Mouse (Mus musculus) neural tube, embryonic 15.5 days (tissue): ENCODE measurements around the gene Gm12169. TPM values are rescaled to one million over a fixed set of nuclear protein-coding genes. Genes with fewer than 3 reads are reported as not detected.
"Not testable (repeated sequence)": the region's sequence is repeated elsewhere in the genome, so short reads cannot be mapped to it uniquely, and the experiment has no call there.

Source experiments
- ATAC-seq: fragments of 200-750 bp; cut with Nextera tagmentation; 2 replicates; pipeline ENCODE4 v1.8.0; 2017; ENCODE audit warnings: mild to moderate bottlenecking, moderate TSS enrichment, moderate library complexity; ENCODE audit not compliant: low FRiP score
- H3K27ac ChIP-seq: fragments of 300-500 bp; sonication (generic); replicated peaks from 2 replicates; pipeline ENCODE4 v1.5.1; 2015; ENCODE audit warnings: mild to moderate bottlenecking, inconsistent platforms
- H3K27me3 ChIP-seq: fragments of 300-500 bp; sonication (generic); replicated peaks from 2 replicates; pipeline ENCODE4 v1.6.1; 2015; ENCODE audit warnings: inconsistent platforms
- H3K36me3 ChIP-seq: fragments of 300-500 bp; sonication (generic); 2 replicates; pipeline ENCODE4 v1.6.1; 2015; ENCODE audit warnings: inconsistent platforms
- H3K4me1 ChIP-seq: fragments of 300-500 bp; sonication (generic); 2 replicates; pipeline ENCODE4 v1.6.1; 2015; ENCODE audit warnings: inconsistent platforms
- H3K4me2 ChIP-seq: fragments of 300-500 bp; sonication (generic); 2 replicates; pipeline ENCODE4 v1.6.1; 2015; ENCODE audit warnings: inconsistent platforms, mild to moderate bottlenecking, moderate library complexity
- H3K4me3 ChIP-seq: fragments of 300-500 bp; sonication (generic); replicated peaks from 2 replicates; pipeline ENCODE4 v1.5.1; 2015; ENCODE audit warnings: mild to moderate bottlenecking, inconsistent platforms
- H3K9ac ChIP-seq: fragments of 300-500 bp; sonication (generic); replicated peaks from 2 replicates; pipeline ENCODE4 v1.6.1; 2015; ENCODE audit warnings: mild to moderate bottlenecking, inconsistent platforms
- H3K9me3 ChIP-seq: fragments of 300-500 bp; sonication (generic); replicated peaks from 2 replicates; pipeline ENCODE4 v1.6.1; 2016; ENCODE audit warnings: inconsistent platforms
- WGBS: fragments of 180-500 bp; shearing (Covaris S2); methylation state at CpG from one replicate; pipeline ENCODE4 v1.1.7; 2015; ENCODE audit warnings: mixed read lengths; 5-methylcytosine and 5-hydroxymethylcytosine counted together
- polyA plus RNA-seq: library from polyadenylated mRNA; unstranded; fragments of >200 nt; fragmentation: Nextera tagmentation; extraction: Ambion mirVana; gene quantifications from 2 replicates; pipeline ENCODE4 v1.2.1, GENCODE M21; 2015

Gene Gm12169
- not detected in 2 replicates for polyA plus RNA-seq

GRCm38 (mm10) chr11:46523912-46524311 lies at the start of gene Gm12169:
Gm12169 (plus strand) TSS chr11:46524212.
- Histone ChIP-seq H3K27me3 (no peaks in the 10 kb centered on the region), H3K4me3 (no peak within 1 kb of the TSS), H3K27ac (no peak within 1 kb of the TSS), H3K4me2 (no peak within 1 kb of the TSS), H3K36me3 (no peaks in the 10 kb centered on the region), H3K9me3 (no peaks in the 10 kb centered on the region), H3K4me1 (no peaks in the 10 kb centered on the region), H3K9ac (no peak within 1 kb of the TSS)
- ATAC-seq, result no peak
- 95% methylated on average over 2 of the region's 2 CpGs for WGBS

DNA sequence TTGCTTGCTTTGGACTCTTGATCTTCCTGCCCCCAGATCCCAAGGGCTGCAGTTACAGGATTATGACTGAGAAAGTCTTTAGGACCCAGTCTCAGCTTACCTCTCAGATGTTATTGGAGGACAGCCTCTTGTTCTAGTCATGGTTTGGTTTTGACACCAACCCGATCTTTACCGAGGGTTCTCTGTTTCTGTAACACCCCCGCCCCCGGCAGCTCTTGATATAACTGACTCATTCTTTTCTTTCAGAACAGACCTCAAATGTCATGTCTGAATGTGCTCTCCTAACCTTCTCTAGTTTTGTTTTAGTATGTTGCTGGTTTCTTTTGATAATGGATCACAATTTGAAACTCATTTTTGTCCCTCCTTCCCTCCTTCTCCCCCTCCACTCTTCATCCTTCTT lies 49.8 kb upstream of the Gm12169 start:
- no peak overlapping the region for H3K4me3 ChIP-seq
- no peaks in the 10 kb centered on the region for H3K9me3 ChIP-seq
- WGBS, result 97% methylated on average over 4 of the region's 4 CpGs
- no peak for ATAC-seq
- no peaks in the 10 kb centered on the region for H3K4me1 ChIP-seq
- H3K9ac ChIP-seq, result no peak overlapping the region
- H3K36me3 ChIP-seq, result no peaks in the 10 kb centered on the region
- H3K27ac ChIP-seq, result no peak overlapping the region
- no peak overlapping the region for H3K4me2 ChIP-seq
- no peaks in the 10 kb centered on the region for H3K27me3 ChIP-seq

DNA sequence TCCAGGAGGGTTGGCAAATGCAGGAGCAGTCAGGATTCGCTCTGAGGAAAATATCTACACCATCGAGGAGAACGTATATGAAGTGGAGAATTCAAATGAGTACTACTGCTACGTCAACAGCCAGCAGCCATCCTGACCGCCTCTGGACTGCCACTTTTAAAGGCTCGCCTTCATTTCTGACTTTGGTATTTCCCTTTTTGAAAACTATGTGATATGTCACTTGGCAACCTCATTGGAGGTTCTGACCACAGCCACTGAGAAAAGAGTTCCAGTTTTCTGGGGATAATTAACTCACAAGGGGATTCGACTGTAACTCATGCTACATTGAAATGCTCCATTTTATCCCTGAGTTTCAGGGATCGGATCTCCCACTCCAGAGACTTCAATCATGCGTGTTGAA lies 44.7 kb upstream of the Gm12169 start:
- Histone ChIP-seq H3K4me2 (no peak overlapping the region), H3K9ac (no peak overlapping the region), H3K27me3 (no peaks in the 10 kb centered on the region), H3K36me3 (no peaks in the 10 kb centered on the region), H3K9me3 (no peaks in the 10 kb centered on the region), H3K27ac (no peak overlapping the region), H3K4me3 (no peak overlapping the region), H3K4me1 (no peaks in the 10 kb centered on the region)
- WGBS, result 90% methylated on average over 9 of the region's 9 CpGs
- ATAC-seq, result no peak

DNA sequence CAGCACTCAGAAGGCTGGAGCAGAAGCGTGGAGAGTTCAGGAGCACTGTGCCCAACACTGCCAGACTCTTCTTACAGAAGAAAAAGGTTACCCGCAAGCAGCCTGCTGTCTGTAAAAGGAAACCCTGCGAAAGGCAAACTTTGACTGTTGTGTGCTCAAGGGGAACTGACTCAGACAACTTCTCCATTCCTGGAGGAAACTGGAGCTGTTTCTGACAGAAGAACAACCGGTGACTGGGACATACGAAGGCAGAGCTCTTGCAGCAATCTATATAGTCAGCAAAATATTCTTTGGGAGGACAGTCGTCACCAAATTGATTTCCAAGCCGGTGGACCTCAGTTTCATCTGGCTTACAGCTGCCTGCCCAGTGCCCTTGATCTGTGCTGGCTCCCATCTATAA lies 43.5 kb upstream of the Gm12169 start:
- H3K27ac ChIP-seq, result no peak overlapping the region
- WGBS, result 88% methylated on average over 7 of the region's 7 CpGs
- H3K4me1 ChIP-seq, result no peaks in the 10 kb centered on the region
- no peak overlapping the region for H3K4me2 ChIP-seq
- no peak for ATAC-seq
- H3K36me3 ChIP-seq, result no peaks in the 10 kb centered on the region
- H3K9ac ChIP-seq, result no peak overlapping the region
- no peak overlapping the region for H3K4me3 ChIP-seq
- no peaks in the 10 kb centered on the region for H3K9me3 ChIP-seq
- no peaks in the 10 kb centered on the region for H3K27me3 ChIP-seq

DNA sequence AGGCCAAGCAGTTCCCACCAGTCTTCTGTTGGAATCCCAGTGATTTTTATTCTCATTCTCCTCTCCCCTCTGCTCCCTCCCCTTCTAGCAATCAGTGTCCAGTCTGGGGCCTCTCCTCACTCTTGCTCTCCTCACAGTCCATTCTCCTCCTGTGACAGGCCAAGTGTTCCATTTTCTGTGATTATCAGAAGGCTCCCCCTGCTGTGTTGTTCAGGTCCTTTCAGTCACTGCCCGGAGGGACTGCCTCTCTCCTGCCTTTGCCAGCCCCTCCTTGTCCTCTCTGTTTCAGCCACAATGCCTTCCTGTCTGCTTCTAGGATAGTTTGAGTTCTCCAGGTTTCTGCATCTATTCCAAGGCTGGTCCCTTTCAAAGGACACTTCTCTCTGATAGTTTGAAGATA lies 35.8 kb upstream of the Gm12169 start:
- Histone ChIP-seq H3K4me3 (no peak overlapping the region), H3K27ac (no peak overlapping the region), H3K9ac (no peak overlapping the region), H3K27me3 (no peaks in the 10 kb centered on the region), H3K9me3 (no peaks in the 10 kb centered on the region), H3K36me3 (no peaks in the 10 kb centered on the region), H3K4me2 (no peak overlapping the region), H3K4me1 (no peaks in the 10 kb centered on the region)
- WGBS, result 0% methylated on average over 1 of the region's 1 CpGs
- no peak for ATAC-seq

- Histone ChIP-seq H3K4me3 (no peak overlapping the region), H3K4me1 (no peaks in the 10 kb centered on the region), H3K9ac (no peak overlapping the region), H3K27ac (no peak overlapping the region), H3K36me3 (no peaks in the 10 kb centered on the region), H3K4me2 (no peak overlapping the region), H3K27me3 (no peaks in the 10 kb centered on the region), H3K9me3 (no peaks in the 10 kb centered on the region)
- 86% methylated on average over 2 of the region's 2 CpGs for WGBS
- ATAC-seq, result no peak
Measured at GRCm38 (mm10) chr11:46488650-46489049, 35.4 kb upstream of the Gm12169 start.

DNA sequence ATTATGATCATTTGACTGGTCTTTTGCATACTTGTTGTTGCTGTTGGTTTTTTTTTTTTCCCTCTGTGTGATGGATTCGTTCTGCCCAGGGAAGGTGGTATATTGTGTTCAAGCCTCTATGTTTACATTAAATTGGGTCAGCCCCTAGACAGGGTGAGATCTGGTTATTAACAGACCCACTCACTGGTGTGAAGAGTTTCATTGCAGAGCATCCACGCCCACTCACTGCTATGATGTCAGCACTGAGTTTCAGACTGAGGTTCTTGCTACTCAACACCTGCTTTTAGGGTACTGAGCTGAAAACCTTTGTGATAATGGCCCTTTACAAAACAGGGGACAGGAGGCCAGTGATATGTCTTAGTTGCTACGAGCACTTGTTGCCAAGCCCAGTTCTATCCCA lies 16.9 kb upstream of the Gm12169 start:
- Histone ChIP-seq H3K4me2 (no peak overlapping the region), H3K27ac (no peak overlapping the region), H3K4me3 (no peak overlapping the region), H3K9me3 (no peaks in the 10 kb centered on the region), H3K27me3 (no peaks in the 10 kb centered on the region), H3K36me3 (no peaks in the 10 kb centered on the region), H3K9ac (no peak overlapping the region), H3K4me1 (no peaks in the 10 kb centered on the region)
- 73% methylated on average over 3 of the region's 3 CpGs for WGBS
- no peak for ATAC-seq

GRCm38 (mm10) chr11:46509900-46510299 lies 14.1 kb upstream of the Gm12169 start:
- H3K27me3 ChIP-seq, result no peaks in the 10 kb centered on the region
- H3K36me3 ChIP-seq, result no peaks in the 10 kb centered on the region
- WGBS, result 99% methylated on average over 5 of the region's 5 CpGs
- H3K27ac ChIP-seq, result no peak overlapping the region
- no peak overlapping the region for H3K4me2 ChIP-seq
- H3K4me1 ChIP-seq, result no peaks in the 10 kb centered on the region
- no peaks in the 10 kb centered on the region for H3K9me3 ChIP-seq
- no peak overlapping the region for H3K4me3 ChIP-seq
- no peak overlapping the region for H3K9ac ChIP-seq
- ATAC-seq, result no peak

DNA sequence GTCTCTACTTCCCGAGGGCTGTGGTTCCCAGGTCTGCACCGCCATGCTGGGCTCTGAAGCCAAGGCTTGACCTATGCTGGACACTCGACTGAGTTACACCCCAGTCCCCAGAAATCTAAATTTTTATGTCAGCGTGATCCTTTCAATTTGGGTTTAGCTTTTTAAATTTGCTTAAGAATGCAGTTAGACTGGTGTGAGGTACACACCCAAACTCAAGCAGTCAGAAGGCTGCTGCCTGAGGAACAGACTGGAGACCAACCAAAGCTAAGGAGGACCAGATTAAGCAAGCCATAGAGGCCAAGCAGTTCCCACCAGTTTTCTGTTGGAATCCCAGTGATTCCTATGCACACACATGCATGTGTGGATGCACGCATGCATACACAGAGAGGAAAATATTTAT lies 2.7 kb upstream of the Gm12169 start:
- H3K9me3 ChIP-seq, H3K4me3 ChIP-seq, H3K36me3 ChIP-seq, H3K27me3 ChIP-seq, H3K4me2 ChIP-seq, H3K27ac ChIP-seq, H3K4me1 ChIP-seq, ATAC-seq, H3K9ac ChIP-seq: not testable (repeated sequence)
- 88% methylated on average over 5 of the region's 5 CpGs for WGBS

GRCm38 (mm10) chr11:46522719-46523118 lies 1.3 kb upstream of the Gm12169 start:
- Histone ChIP-seq H3K9ac (no peak overlapping the region), H3K4me1 (no peaks in the 10 kb centered on the region), H3K4me3 (no peak overlapping the region), H3K27me3 (no peaks in the 10 kb centered on the region), H3K4me2 (no peak overlapping the region), H3K27ac (no peak overlapping the region), H3K36me3 (no peaks in the 10 kb centered on the region), H3K9me3 (no peaks in the 10 kb centered on the region)
- ATAC-seq, result no peak
- WGBS, result 86% methylated on average over 3 of the region's 3 CpGs

DNA sequence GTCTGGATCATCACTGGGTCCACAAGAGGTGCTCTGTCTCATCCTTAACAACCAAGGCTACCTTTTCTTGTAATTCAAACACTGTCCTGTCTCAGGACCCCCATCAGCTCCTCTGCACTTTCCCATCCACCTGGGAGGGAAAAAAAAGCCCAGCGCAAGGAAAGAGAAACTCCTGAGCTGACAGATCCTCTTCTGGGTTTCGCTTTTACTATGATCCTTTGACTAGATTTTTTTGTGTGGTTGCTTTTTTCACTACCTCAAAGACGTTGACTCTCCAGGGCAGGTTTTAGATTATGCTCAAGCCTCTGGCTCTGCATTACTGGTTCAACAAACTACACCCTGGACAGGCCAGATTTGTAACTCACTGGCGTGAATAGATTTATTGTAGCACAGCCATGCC lies 6.1 kb downstream of the Gm12169 start:
- no peak overlapping the region for H3K4me3 ChIP-seq
- ATAC-seq, result no peak
- WGBS, result 78% methylated on average over 4 of the region's 4 CpGs
- H3K36me3 ChIP-seq, result no peaks in the 10 kb centered on the region
- H3K9ac ChIP-seq, result no peak overlapping the region
- H3K27me3 ChIP-seq, result no peaks in the 10 kb centered on the region
- H3K27ac ChIP-seq, result no peak overlapping the region
- no peak overlapping the region for H3K4me2 ChIP-seq
- H3K4me1 ChIP-seq, result no peaks in the 10 kb centered on the region
- H3K9me3 ChIP-seq, result no peaks in the 10 kb centered on the region

GRCm38 (mm10) chr11:46536978-46537377 lies 13.0 kb downstream of the Gm12169 start:
- Histone ChIP-seq H3K9ac (no peak overlapping the region), H3K4me3 (no peak overlapping the region), H3K9me3 (no peaks in the 10 kb centered on the region), H3K27me3 (no peaks in the 10 kb centered on the region), H3K27ac (no peak overlapping the region), H3K4me1 (no peaks in the 10 kb centered on the region), H3K4me2 (no peak overlapping the region), H3K36me3 (no peaks in the 10 kb centered on the region)
- WGBS, result 63% methylated on average over 4 of the region's 4 CpGs
- no peak for ATAC-seq

DNA sequence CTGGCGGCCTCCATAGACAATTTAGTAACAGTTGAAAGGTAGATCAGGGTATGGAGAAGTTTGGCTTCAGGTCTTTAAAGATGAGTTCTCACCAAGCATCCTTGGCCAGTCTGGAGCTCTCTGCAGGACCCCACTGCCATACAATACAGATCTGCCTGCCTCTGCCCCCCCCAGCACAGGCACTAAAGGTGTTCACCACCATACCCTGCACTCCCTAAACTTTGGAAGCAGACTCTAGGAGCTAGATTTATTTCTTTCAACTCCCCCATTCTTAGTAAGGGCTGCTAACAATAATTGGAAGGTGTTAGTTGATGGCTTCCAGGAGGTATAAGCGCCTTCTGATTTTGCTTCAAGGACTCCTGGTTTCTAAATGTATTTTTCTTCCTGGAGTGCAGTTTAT lies 19.5 kb downstream of the Gm12169 start:
- no peak overlapping the region for H3K4me3 ChIP-seq
- H3K27ac ChIP-seq, result no peak overlapping the region
- no peaks in the 10 kb centered on the region for H3K4me1 ChIP-seq
- 91% methylated on average over 2 of the region's 2 CpGs for WGBS
- no peak for ATAC-seq
- no peak overlapping the region for H3K9ac ChIP-seq
- H3K27me3 ChIP-seq, result no peaks in the 10 kb centered on the region
- no peak overlapping the region for H3K4me2 ChIP-seq
- H3K36me3 ChIP-seq, result no peaks in the 10 kb centered on the region
- no peaks in the 10 kb centered on the region for H3K9me3 ChIP-seq
